Mouse (Mus musculus): ENCODE measurements around the gene Dglucy.

Dglucy gene

DNA sequence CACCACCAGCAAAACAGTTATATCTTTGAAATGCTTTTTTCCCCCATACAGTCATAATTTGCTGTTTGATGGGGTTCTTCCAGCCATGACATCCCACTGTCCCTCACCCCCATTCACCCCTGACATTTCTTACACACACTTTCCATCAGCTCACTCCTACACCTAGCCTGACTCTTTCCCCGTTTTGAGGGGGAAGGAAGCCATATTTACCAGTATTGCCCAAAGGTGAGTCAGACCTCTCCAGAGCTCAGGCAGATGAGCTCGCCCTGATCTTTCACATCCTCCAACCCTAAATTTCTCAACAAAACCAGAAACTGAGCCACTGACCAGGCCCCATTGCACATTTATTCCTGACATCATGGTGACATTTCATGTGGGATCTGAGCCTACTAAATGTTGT is 93.0 kb downstream of the Dglucy start:
- in situ Hi-C loops (cut with MboI; ENCODE audit: unreplicated experiment in 2 of 2): no loop called here

- in situ Hi-C loops (cut with MboI; ENCODE audit: unreplicated experiment in 2 of 2): no loop called here
Observed at GRCm38 (mm10) chr12:100873612-100874011, 94.8 kb downstream of the Dglucy start.

- in situ Hi-C loops (cut with MboI; ENCODE audit: unreplicated experiment in 2 of 2): no loop called here
Observed at GRCm38 (mm10) chr12:100875553-100875952, 96.7 kb downstream of the Dglucy start.

DNA sequence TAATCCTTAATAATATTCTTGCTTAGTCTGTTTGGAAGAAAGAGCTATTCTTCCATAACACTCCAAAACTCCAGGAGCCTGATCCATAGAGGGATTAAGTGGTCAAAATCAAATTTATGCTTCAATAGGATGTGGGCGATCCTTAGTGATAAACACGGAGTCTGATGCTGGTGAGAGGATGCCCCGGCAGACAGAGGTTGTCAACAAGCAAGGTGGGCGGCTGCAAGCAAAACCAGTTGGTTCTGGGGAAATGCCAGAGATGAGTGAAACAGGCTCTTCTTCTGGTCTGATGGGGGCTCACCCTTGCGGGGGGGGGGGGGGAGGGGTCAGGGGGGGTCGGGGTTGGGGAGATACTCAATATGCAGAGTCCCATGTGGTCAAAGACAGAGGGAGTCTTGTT is 97.1 kb downstream of the Dglucy start:
- in situ Hi-C loops (cut with MboI; ENCODE audit: unreplicated experiment in 2 of 2): no loop called here

DNA sequence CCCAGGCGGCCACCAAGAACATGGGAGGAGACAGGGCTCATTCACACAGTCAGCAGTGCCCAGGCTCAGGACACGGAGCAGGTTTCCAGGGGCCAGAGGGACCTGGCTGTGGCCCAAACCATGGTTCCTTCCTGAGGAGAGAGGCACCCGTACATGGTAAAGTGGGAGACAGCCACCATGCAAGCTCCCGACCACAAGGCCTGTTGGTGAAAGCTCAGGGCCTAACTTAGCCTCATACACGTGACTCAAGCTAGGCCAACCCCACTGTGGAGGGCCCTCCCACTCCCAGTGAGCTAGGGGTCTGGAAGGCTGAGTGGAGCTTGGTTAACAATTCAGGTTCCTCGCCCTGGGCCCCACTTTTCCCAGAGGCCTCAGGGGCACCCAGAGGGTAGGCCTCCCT is 99.1 kb downstream of the Dglucy start:
- in situ Hi-C loops (cut with MboI; ENCODE audit: unreplicated experiment in 2 of 2): no loop called here

- in situ Hi-C loops (cut with MboI; ENCODE audit: unreplicated experiment in 2 of 2): no loop called here
Observed at GRCm38 (mm10) chr12:100878556-100878955, 99.7 kb downstream of the Dglucy start.

DNA sequence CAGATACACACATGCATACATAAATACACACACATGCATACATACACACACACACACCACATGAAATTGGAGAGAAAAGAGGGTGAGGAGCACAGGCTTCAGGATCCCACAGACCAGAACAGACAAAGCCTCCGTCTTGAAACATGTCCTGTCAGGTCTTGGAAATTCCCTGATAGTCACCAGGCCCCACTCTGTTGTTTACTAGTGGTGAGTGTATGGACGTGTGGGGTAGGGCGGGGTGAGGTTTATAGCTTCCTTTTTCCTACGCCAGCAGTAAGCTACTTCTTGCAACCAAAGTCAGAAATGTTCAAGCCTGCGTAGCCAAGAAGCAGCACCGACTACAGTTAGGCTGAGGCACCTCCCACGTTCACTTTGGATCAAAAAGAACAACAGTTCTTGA is 104.3 kb downstream of the Dglucy start:
- in situ Hi-C loops (cut with MboI; ENCODE audit: unreplicated experiment in 2 of 2): no loop called here

DNA sequence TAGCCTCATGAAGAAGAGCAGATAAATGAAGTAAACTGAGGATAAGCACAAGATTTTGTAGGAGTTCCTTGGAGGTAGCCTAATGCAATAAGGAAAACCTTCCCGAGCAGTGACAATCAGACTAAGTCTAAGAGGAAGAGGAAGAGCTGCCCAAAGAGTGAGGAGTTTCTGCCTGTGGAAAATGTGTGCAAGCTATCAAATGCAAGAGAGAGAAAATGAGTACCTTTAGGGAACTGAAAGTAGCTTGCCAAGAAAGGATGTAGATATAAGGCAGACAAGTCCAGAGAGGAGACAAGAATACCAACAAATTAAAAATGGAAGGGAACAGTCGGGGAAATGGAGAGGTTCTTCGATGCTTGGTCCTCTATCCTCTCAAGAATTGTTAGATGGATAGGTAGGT is 106.7 kb downstream of the Dglucy start:
- in situ Hi-C loops (cut with MboI; ENCODE audit: unreplicated experiment in 2 of 2): no loop called here

DNA sequence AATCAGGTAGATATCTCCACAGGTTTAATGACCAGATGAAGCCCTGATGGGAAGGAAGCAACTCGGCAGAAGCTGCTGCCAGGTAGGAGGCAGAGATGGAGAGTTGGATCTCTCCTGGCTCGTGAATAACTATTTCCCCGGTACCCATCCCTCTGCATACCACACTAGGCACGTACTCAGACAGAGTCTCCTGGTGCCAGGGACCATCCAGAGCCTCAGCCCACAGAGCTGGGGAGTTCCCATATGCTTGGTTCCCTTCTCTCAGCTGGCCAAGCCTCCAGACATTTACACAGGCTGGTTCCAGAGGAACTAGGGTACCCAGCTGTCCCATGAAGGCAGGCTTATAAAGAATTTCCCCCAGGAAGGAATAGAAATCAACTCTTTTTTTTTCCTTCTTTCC is 108.0 kb downstream of the Dglucy start:
- in situ Hi-C loops (cut with MboI; ENCODE audit: unreplicated experiment in 2 of 2): no loop called here

- in situ Hi-C loops (cut with MboI; ENCODE audit: unreplicated experiment in 2 of 2): no loop called here
Observed at GRCm38 (mm10) chr12:100887801-100888258, 109.0 kb downstream of the Dglucy start.

- in situ Hi-C loops (cut with MboI; ENCODE audit: unreplicated experiment in 2 of 2): no loop called here
Observed at GRCm38 (mm10) chr12:100890548-100890947, 111.7 kb downstream of the Dglucy start.

- in situ Hi-C loops (cut with MboI; ENCODE audit: unreplicated experiment in 2 of 2): no loop called here
Observed at GRCm38 (mm10) chr12:100895504-100895903, 116.6 kb downstream of the Dglucy start.

DNA sequence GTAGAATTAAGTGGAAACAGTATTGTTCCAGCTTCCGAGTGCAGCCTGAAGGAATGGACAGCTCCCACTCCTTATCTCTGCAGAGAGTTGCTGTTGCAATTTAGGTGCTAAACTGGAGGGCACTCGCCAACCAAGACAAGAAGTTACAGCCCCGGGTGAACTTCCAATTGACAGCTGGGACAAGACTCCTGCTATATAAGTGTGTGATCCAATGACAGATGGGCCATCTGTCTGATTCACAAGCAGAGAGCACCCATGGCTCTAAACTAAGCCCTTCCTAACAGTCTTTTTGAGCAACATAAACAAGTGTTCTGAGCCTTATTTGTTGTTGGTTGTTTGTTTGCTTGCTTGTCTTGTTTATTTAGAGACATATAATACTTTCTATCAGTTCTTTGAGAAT is 117.8 kb downstream of the Dglucy start:
- in situ Hi-C loops (cut with MboI; ENCODE audit: unreplicated experiment in 2 of 2): no loop called here

- in situ Hi-C loops (cut with MboI; ENCODE audit: unreplicated experiment in 2 of 2): no loop called here
Observed at GRCm38 (mm10) chr12:100897736-100898650, 119.1 kb downstream of the Dglucy start.

GRCm38 (mm10) chr12:100899111-100899640 is 120.3 kb downstream of the Dglucy start:
- in situ Hi-C loops (cut with MboI; ENCODE audit: unreplicated experiment in 2 of 2): no loop called here

DNA sequence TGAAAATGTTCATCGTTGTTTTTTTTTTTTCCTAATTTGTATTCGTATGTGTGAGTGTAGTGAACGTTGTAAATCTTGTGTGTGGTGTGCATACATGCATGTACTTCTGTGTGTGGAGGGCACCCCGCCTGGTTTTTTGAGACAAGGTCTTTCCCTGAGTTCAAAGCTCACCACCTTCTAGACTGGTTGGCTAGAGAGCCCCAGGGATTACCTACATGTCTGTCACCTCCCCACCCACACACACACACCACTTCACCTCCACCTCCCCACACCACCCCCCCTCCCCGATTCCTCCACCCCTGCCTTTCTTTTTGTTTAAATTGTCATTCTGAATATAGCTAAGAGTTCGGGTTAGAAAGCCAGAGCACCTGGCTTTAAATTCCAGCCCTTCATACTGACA is 122.0 kb downstream of the Dglucy start:
- in situ Hi-C loops (cut with MboI; ENCODE audit: unreplicated experiment in 2 of 2): no loop called here

DNA sequence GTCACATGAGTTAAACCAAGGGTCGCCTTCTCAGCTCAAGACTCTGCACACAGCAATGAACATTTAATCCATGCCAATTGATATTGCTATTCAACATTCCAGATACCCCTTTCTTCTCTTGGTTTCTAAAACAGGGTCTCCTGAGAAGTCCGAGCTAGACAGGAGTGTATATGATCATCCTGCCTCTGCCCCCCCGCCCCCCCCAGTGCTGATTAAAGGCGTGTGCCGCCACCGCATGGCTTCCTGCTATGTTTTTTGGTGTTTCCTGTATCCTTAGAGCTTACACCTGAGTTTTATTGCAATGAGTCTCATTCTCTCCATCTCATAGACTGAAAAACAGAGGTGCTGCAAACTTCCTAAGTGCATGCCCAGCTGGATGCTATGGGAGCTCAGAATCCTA is 122.5 kb downstream of the Dglucy start:
- in situ Hi-C loops (cut with MboI; ENCODE audit: unreplicated experiment in 2 of 2): no loop called here

DNA sequence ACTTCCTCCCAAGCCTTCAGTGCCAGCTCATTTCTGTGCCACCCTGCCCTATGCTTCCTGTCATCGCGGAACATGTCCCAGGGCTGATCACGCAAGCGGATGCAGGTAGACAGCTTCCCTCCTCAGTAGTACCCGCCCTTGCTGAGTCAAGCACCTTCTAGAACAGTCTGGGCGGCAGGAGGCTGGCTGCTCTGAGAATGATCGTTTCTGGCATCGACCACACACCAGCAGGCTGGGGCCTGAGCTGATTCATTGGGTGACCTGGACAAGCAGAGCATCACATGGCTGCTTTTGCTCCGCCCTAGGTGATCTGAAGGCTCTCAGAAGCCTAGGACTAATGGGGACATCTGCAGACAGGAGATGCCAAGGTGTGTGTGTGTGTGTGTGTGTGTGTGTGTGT is 124.9 kb downstream of the Dglucy start:
- in situ Hi-C loops (cut with MboI; ENCODE audit: unreplicated experiment in 2 of 2): no loop called here

GRCm38 (mm10) chr12:100906861-100907260 is 128.0 kb downstream of the Dglucy start:
- in situ Hi-C loops (cut with MboI; ENCODE audit: unreplicated experiment in 2 of 2): no loop called here

- in situ Hi-C loops (cut with MboI; ENCODE audit: unreplicated experiment in 2 of 2): no loop called here
Observed at GRCm38 (mm10) chr12:100907598-100908297, 128.9 kb downstream of the Dglucy start, which contains the start of gene Gpr68. Gene Gpr68 (minus strand): TSS chr12:100908198.

DNA sequence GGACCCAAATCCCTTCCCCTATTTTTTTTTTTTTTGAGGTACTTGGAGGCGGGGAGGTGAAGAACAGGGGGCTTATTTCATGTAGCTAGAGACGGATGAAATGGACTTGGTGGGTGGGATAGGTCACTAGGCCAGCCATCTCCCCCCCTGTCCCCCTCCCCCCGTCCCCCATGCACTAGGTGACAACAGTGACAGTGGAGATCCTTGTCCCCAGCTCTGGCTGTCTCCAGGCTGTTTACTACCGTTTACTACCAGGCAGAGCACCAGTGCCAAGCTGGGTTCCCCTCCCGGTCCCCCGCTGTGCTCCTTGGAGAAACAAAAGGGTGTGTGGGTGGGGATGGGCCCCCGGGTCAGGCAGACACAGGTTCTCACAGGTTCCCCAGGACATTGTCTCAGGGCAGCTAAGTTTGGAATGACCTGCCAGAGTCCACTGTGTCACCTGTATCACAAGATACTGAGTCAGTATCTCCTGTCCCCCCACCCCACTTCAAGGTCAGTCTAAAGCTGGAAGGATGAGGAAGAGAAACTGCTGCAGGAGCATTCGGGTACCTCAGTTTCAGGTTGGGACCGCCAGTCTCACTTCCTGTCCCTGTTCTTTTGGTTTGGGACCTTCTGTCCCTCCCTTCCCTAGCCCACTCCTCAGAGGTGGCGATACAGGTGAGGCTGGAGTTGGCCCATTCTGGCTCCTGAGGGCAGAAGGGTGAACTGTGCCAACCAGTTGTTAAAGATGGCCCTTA is 129.6 kb downstream of the Dglucy start:
- in situ Hi-C loops (cut with MboI; ENCODE audit: unreplicated experiment in 2 of 2): no loop called here
